Mouse (Mus musculus) G1E (cell line): Measurements from ENCODE around the gene Dpagt1. TPM values are rescaled to one million over a fixed set of nuclear protein-coding genes. Genes with fewer than 3 reads are reported as not detected.
A peak's percentile ranks its signal among the peaks of the same experiment; 100 is the strongest.
"Not testable (repeated sequence)": the region's sequence is repeated elsewhere in the genome, so short reads cannot be mapped to it uniquely, and the experiment has no call there.

Experiments used
- ATAC-seq: 2 replicates; pipeline ENCODE4 v1.8.0; 2016; ENCODE audit warnings: mild to moderate bottlenecking; ENCODE audit not compliant: insufficient number of reproducible peaks, poor library complexity, low FRiP score, severe bottlenecking; ENCODE audit errors: extremely low read depth
- DNase-seq: peaks from one replicate; pipeline ENCODE4 v3.0.0; 2012; ENCODE audit warnings: low spot score
- H3K27me3 ChIP-seq: 2 replicates; pipeline ENCODE4 v1.6.1; 2012; ENCODE audit warnings: mild to moderate bottlenecking, low read length, inconsistent platforms; ENCODE audit not compliant: insufficient read depth
- H3K36me3 ChIP-seq: replicated peaks from 2 replicates; pipeline ENCODE3; 2012; ENCODE audit warnings: mild to moderate bottlenecking, inconsistent platforms
- H3K4me1 ChIP-seq: 2 replicates; pipeline ENCODE4 v1.6.1; 2012; ENCODE audit warnings: low read depth, low read length, inconsistent platforms, mixed read lengths; ENCODE audit not compliant: insufficient read depth
- H3K4me3 ChIP-seq: 2 replicates; pipeline ENCODE4 v1.5.1; 2012; ENCODE audit warnings: low read depth, mild to moderate bottlenecking, inconsistent platforms, low read length, moderate library complexity, mixed read lengths
- H3K9me3 ChIP-seq: replicated peaks from 2 replicates; pipeline ENCODE4 v1.6.1; 2012; ENCODE audit warnings: inconsistent platforms
- CTCF ChIP-seq: IDR thresholded peaks from 2 replicates; pipeline ENCODE4 v1.5.1; 2012; ENCODE audit warnings: low read depth, low read length, inconsistent platforms, mixed read lengths
- GATA1 ChIP-seq: IDR thresholded peaks from 2 replicates; pipeline ENCODE4 v1.6.1; 2012; ENCODE audit warnings: borderline replicate concordance, low read length, inconsistent platforms, mixed read lengths
- GATA2 ChIP-seq: IDR thresholded peaks from 2 replicates; pipeline ENCODE4 v1.6.1; 2012; ENCODE audit warnings: low read depth, low read length, inconsistent platforms, borderline replicate concordance
- POLR2AphosphoS5 ChIP-seq: IDR thresholded peaks from 2 replicates; pipeline ENCODE4 v1.6.1; 2012; ENCODE audit warnings: low read depth, low read length, inconsistent platforms; ENCODE audit not compliant: insufficient replicate concordance
- TAL1 ChIP-seq: conservative IDR thresholded peaks from 2 replicates; pipeline ENCODE4 v1.6.1; 2012; ENCODE audit warnings: low read depth, low read length, inconsistent platforms, mixed read lengths
- polyA plus RNA-seq: library from polyadenylated mRNA; stranded (reverse); fragments of >175 nt; gene quantifications from 2 replicates; pipeline ENCODE4 v1.2.3, GENCODE M21; 2012
- total RNA-seq, 2 experiments: library from RNA; stranded (forward) in 1 of 2; stranded (reverse) in 1 of 2; fragments of 200-1000 nt in 1 of 2; fragments of >200 nt in 1 of 2; fragmentation: Nextera tagmentation in 1 of 2; gene quantifications; 2 replicates each; pipeline ENCODE4 v1.2.3; 2014 to 2017

Dpagt1 gene
- total and polyA plus RNA-seq, 3 experiments, result 6.5 to 33.6 (median 12.3) TPM

- Histone ChIP-seq H3K4me3 (no peak overlapping the region), H3K27me3 (no peaks in the 10 kb centered on the region), H3K36me3 (peaks cover 83% of the 10 kb centered on the region), H3K9me3 (peaks cover 10% of the 10 kb centered on the region), H3K4me1 (peaks cover 34% of the 10 kb centered on the region)
- no peak for DNase-seq
- ATAC-seq, result no peak
- TF ChIP-seq CTCF (no peak), POLR2AphosphoS5 (no peak), GATA2 (no peak), TAL1 (no peak), GATA1 (no peak)
Observed at GRCm38 (mm10) chr9:44332918-44333638, 7.3 kb downstream of the Dpagt1 start.

GRCm38 (mm10) chr9:44334396-44335330 is 8.8 kb downstream of the Dpagt1 start, which contains the start of gene H2afx:
Gene H2afx, plus strand, starts transcription at chr9:44334694.
- ATAC-seq (peak; percentile 94), DNase-seq (peak; percentile 100)
- peaks cover 84% of the 10 kb centered on the region for H3K36me3 ChIP-seq
- TF ChIP-seq POLR2AphosphoS5 (peak; percentile 97), GATA2 (no peak)
- H3K4me3 ChIP-seq, result peak within 1 kb of the TSS; percentile 98
- peaks cover 39% of the 10 kb centered on the region for H3K4me1 ChIP-seq
- H3K27me3 ChIP-seq, result no peaks in the 10 kb centered on the region
- H3K9me3 ChIP-seq, result peaks cover 10% of the 10 kb centered on the region

GRCm38 (mm10) chr9:44335331-44336092 is 9.7 kb downstream of the Dpagt1 start:
- TF ChIP-seq POLR2AphosphoS5 (peak; percentile 93), GATA1 (no peak)
- Histone ChIP-seq H3K4me3 (peak overlapping the region; percentile 98), H3K36me3 (peaks cover 83% of the 10 kb centered on the region), H3K27me3 (no peaks in the 10 kb centered on the region), H3K9me3 (peaks cover 10% of the 10 kb centered on the region), H3K4me1 (peaks cover 45% of the 10 kb centered on the region)
- ATAC-seq, result no peak
- peak; percentile 21 for DNase-seq

GRCm38 (mm10) chr9:44336093-44336406 is 10.2 kb downstream of the Dpagt1 start:
- peaks cover 83% of the 10 kb centered on the region for H3K36me3 ChIP-seq
- peaks cover 47% of the 10 kb centered on the region for H3K4me1 ChIP-seq
- H3K4me3 ChIP-seq, result peak overlapping the region; percentile 98
- DNase-seq (no peak), ATAC-seq (no peak)
- H3K9me3 ChIP-seq, result peaks cover 10% of the 10 kb centered on the region
- H3K27me3 ChIP-seq, result no peaks in the 10 kb centered on the region
- no peak for TF ChIP-seq CTCF
- no peak for TF ChIP-seq GATA2
- TF ChIP-seq POLR2AphosphoS5, result no peak; the same call in 1 of the 2 replicates
- no peak for TF ChIP-seq TAL1
- TF ChIP-seq GATA1, result no peak

- Histone ChIP-seq H3K36me3 (peaks cover 83% of the 10 kb centered on the region), H3K9me3 (peaks cover 10% of the 10 kb centered on the region), H3K4me3 (peak overlapping the region; percentile 68), H3K4me1 (peaks cover 51% of the 10 kb centered on the region)
- ATAC-seq, H3K27me3 ChIP-seq, DNase-seq: not testable (repeated sequence)
Observed at GRCm38 (mm10) chr9:44336513-44336912, 10.7 kb downstream of the Dpagt1 start.

GRCm38 (mm10) chr9:44336964-44337363 is 11.1 kb downstream of the Dpagt1 start:
- H3K4me3 ChIP-seq, result peak overlapping the region; percentile 68
- peaks cover 10% of the 10 kb centered on the region for H3K9me3 ChIP-seq
- H3K27me3 ChIP-seq, result no peaks in the 10 kb centered on the region
- peaks cover 83% of the 10 kb centered on the region for H3K36me3 ChIP-seq
- ATAC-seq (no peak), DNase-seq (no peak)
- TF ChIP-seq GATA2, result no peak
- no peak for TF ChIP-seq GATA1
- peaks cover 55% of the 10 kb centered on the region for H3K4me1 ChIP-seq
